Mouse (Mus musculus) C2C12 (cell line): ENCODE data around the gene Tgfb1.

Experiments
- CEBPB ChIP-seq: IDR thresholded peaks from one replicate; pipeline ENCODE4 v1.6.1; 2011; ENCODE audit warnings: low read depth, mild to moderate bottlenecking, control low read depth, moderate library complexity
- CTCF ChIP-seq: IDR thresholded peaks from one replicate; pipeline ENCODE4 v1.5.1; 2011; ENCODE audit not compliant: control insufficient read depth, insufficient read depth, insufficient read length
- MAX ChIP-seq: IDR thresholded peaks from one replicate; pipeline ENCODE4 v1.6.1; 2011; ENCODE audit warnings: mild to moderate bottlenecking, control low read depth
- MYOD1 ChIP-seq: IDR thresholded peaks from one replicate; pipeline ENCODE4 v1.6.1; 2011; ENCODE audit warnings: low read depth; ENCODE audit not compliant: control insufficient read depth, insufficient read length
- USF1 ChIP-seq: IDR thresholded peaks from one replicate; pipeline ENCODE4 v1.6.1; 2011; ENCODE audit warnings: low read depth, mild to moderate bottlenecking, control low read depth, moderate library complexity

DNA sequence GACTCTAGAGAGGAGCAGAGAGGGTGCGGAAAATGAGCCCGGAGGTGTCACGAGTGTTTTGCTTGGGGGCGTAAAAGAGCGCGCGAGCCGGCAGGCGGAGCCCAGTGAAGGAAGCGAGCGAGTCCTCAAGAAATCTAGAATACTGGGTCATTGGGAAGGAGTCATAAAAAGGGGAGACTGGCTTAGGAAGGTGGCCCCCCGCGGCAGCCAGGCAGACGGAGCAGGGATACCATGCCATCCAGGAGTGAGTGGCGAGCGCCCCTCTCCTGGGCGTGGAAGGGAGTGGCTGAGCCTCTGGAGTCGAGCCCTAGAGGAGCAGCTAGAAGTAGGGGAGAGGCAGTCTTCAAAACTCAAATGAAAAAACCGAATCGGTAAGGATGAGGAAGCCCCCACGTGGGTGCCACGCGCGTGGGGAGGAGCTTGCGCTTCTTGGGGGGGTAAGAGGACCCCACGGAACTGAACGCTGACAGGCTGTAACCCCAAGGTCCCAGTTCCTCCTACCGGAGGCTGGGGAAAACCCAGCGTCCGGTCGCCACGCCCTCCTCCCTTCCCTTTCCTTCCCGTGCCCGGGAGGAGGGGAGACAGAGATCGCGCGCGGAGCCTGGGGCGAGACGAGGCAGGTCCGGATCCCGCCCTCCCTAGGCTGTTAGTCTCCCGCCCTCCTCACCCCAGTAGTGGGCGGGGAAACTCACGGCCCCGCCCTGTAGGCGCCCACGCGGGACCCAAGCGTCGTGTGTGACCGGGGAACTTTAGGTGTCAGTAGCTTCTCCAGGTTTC is 2.2 kb downstream of the Tgfb1 start:
- TF ChIP-seq USF1 (no peak), CTCF (no peak), CEBPB (no peak), MAX (no peak), MYOD1 (no peak)
